Mouse (Mus musculus) gastrocnemius, postnatal 4 days (tissue): Measurements from ENCODE around the gene Pxn. TPM values are rescaled to one million over a fixed set of nuclear protein-coding genes. Genes with fewer than 3 reads are reported as not detected.
A peak's percentile ranks its signal among the peaks of the same experiment; 100 is the strongest.

ENCODE experiments used
- DNase-seq, 2 experiments: peaks; one replicate each; pipeline ENCODE4 v3.0.0; 2021 to 2022; ENCODE audit warnings: low spot score in 2 of 2, mixed read lengths in 2 of 2
- total RNA-seq, 2 experiments: library from RNA; stranded (reverse); gene quantifications; 2 replicates each; pipeline ENCODE4 v1.2.3; 2021

Pxn gene
- total RNA-seq, 2 experiments from 2014 or later = 170 to 175 TPM

DNA sequence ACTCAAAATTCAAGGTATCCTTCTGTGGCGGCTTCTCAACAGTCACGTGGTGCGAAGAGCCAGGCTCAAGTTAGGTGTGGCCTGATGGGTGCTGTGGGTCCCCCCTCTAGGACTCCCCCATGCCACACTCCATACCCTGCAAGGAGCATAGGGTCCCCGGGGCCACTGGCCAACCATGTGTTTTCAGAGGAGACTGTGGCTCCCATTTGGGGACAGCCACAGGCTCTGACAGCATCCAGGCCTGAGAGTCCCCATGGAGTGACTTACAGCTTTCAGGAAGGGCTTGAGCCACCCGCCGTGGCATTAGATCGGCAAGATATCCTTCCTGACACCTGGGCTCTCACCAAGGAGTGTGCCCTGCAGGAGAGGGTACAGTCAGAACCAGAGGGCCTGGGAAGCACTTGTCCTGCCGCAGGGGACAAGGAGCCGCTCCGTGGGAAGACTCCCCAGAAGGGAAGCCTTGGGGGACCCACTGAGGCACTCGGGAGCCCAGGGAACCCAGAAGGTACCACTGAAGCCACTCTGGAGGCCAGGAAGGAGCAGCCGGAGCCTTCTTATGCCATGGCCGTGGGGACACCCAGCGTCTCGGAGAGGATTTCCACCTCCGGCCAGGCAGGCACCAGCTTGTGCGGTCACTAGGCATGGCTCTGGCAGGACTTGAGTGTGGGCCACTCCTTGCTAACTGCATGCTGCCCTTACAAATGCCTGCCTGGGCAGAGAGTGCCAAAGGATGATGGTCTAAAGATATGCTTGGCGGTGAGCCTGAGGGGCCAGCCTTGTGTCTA lies 42.2 kb downstream of the Pxn start:
- no peak for DNase-seq

DNA sequence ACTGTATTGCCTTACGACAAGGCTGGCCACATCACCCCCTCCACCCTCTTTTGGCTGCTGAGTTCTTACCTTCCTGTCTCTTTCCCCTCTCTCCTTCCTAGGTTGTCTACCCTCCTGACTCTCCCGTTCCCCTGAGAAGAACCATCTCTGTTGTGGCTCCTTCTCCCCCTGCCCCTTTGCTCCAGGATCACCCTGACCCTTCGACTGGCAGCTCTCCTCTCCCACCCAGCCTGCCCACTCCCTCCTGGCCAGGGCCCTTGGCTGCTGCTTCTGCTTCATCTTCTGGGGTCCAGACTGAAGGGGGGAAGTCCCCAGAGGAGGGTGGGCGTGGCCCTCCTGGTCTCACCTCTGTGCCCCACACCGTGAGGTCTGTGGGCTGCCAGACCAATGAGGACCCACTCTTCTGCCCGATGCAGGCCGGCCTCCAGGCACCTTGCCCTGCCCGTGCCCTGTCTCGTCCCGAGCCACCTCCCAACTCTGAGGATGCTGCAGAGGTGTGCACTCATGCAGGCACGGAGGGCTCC lies 44.1 kb downstream of the Pxn start:
- DNase-seq = no peak

DNA sequence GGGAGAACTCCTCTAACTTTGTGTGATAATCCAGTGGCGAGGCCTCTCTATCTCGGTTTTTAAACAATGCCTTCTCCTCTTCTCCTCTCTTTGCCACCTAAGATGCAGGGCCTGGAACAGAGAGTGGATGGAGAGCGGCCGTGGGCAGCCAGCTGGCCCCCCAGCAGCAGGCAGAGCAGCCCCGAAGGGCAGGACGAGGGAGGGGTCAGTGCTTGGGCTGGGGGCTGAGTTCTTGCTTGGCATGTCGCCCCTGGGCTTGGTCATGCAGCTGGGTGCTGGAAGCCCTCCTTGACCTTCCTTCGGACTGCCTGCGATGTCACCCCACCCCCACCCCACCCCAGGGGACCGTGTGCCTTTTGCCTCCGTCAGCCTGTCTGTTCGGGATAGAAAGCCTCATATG lies 44.9 kb downstream of the Pxn start:
- no peak for DNase-seq

DNA sequence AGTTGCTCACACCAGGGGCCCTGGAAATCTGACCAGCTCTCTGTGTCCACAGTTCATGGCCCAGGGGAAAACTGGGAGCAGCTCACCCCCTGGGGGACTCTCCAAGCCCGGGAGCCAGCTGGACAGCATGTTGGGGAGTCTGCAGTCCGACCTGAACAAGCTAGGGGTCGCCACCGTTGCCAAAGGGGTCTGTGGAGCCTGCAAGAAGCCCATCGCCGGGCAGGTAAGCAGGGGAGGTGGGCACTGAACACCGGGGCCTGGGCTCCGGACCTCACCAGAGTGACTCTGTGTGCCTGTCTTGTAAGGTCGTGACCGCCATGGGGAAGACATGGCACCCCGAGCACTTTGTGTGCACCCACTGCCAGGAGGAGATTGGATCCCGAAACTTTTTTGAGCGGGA lies 45.3 kb downstream of the Pxn start:
- DNase-seq = no peak

DNA sequence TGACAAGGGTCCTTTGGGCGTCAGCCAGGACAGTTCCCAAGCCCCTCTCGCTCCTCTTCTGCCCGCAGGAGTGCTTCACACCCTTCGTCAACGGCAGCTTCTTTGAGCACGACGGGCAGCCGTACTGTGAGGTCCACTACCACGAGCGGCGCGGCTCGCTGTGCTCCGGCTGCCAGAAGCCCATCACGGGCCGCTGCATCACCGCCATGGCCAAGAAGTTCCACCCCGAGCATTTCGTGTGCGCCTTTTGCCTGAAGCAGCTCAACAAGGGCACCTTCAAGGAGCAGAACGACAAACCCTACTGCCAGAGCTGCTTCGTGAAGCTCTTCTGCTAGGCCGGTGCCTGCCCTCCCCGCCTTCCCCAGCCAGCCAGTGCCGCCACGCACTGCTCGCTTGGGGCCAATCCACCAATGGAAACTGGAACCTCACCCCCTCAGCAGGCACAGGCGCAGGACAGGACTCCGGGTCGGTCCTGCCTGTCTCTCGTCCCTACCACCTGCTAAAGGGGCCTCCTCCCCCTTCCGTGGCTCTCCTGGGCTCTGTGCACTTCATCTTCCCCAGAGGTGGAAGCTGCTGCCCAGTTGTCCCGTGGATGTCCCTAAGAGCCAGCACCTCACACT lies 47.4 kb downstream of the Pxn start:
- no peak for DNase-seq

DNA sequence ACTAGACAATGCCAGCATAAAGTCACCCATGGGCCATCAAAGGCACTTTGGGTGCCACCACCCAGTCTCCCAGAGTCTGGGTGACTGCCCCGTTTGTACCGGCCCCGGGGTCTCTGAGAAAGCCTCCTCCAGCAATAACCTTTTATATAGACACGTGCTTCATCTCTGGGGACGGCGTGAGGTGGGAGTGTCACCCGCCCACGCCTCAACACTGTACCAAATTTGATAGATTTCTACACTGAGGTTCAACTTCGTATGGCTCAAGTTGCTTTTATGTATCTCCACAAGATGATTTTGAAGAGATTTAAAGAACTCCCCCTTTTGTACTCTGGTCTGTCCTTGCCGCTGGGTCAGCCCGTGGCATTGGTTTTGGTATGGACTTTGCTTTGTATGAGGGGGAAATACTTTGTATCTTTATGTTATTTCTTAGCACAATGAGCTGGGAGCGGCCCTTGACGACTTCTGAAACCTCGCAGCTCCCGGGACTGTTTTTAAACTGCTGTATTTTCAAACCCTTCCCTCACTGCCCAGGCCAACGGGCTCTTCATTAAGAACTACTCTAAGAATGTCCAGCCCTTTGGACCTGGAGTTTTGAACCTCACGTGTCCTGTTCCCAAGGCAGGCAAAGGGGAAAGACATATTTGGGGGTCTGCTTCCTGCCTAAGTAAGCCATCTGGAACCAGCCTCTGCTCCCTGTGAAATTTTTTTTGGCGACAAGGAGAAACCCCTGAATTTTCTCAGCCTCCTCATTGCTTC lies 48.2 kb downstream of the Pxn start:
- no peak for DNase-seq

DNA sequence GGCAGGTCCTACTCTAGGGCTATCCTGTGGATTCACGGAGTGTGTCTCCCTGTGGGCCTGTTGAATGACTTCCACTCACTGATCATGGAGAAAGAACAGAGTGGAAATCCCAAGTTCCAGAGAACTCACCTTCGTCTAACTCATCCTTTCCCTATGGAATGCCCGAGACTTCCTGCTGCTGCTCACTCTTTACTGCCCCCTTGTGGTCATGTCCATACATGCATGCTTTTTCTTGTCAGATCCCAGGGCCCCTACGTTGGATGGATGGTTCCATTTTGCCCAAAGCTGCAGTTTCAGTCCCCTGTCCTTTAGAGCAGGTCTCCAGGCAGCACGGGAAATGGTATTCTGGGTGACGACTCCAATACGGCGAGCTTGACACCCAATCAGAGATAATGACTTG lies 49.7 kb downstream of the Pxn start:
- peak; percentile 62 to 80 for DNase-seq

DNA sequence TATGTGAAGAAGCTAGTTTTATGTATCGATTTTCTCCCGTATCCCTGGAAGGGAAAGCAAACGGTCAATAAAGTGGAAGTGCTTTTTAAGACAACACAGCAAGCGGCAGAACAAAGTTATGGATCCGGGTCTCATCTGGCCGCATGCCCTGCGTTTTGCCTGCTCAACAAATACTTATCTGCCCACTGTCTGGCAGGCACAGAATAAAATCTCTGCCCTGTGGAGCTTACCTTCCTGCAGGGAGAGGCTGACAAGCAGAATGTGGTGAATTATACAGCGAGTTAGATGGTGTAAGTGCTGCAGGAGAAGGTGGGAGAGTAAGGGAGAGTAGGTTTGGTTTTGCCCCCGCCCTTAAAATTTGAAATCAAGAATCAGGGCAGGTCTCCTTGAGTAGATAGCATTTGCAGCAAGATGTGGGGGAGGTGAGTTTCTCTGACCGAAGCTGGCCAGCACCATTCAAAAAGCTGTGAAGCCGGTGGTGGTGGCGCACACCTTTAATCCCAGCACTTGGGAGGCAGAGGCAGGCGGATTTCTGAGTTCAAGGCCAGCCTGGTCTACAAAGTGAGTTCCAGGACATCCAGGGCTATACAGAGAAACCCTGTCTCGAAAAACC lies 51.8 kb downstream of the Pxn start:
- no peak for DNase-seq

DNA sequence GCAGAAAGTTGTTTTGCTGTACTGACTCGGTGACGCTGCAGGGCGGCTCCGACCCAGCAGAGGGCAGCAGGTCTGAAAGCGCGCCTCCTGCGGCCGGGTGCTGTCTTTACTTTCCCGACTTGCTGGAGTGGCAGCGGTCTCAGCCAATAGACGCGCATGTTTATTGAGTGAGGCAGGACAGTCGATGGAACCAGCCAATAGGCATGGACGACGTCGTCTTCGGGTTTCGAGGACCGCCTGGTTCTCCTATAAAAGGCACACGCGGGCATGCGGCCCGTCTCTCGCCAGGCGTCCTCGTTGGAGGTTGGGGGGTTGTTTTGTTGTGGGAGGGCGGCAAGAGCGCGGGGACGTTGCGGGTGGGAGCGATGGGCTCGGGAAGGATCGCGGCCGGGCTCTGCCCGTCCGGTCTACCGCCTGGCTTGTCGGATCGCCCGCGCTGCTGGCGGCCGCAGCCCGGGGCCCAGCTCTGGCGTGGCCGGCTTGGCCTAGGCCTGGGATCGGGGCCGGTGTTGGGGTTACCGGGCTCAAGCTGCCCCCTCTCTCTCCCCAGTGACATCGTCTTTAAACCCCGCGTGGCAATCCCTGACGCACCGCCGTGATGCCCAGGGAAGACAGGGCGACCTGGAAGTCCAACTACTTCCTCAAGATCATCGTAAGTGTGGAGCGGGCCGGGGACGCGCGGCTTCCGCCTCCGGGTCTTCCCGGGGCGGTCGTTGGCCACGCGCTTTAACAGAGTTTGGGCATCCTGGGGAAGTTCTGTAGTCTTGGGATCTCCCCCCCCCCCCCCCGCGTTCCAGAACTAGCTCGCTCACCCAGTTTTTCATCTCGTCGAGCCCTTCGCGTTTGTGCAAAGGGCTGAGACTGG lies 53.0 kb downstream of the Pxn start, which contains the start of gene Rplp0:
Rplp0 (plus strand) TSS at position 231 of the 865 bp plus-strand sequence.
- peak; percentile 97 to 99 for DNase-seq

DNA sequence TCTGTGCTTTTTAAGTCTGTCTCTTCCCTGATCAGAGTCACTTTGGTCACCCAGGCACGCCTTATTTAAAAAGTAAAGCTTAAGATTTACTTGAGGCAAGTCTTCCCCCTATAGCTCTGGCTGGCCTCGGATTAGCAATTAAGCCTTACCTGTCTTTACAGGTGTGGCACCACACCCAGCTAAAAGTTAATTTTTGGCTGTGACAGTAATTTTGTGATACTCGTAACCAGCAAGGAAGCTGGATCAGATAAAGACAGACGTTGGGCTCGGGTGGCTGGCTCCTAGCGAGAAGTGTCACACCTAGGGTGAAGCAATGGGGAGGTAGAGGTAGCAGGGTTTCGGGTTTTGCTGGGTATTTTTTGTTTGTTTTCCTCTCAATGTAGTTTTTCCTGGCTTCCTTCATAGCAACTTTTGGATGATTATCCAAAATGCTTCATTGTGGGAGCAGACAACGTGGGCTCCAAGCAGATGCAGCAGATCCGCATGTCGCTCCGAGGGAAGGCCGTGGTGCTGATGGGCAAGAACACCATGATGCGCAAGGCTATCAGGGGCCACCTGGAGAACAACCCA lies 53.9 kb downstream of the Pxn start:
- DNase-seq = no peak

DNA sequence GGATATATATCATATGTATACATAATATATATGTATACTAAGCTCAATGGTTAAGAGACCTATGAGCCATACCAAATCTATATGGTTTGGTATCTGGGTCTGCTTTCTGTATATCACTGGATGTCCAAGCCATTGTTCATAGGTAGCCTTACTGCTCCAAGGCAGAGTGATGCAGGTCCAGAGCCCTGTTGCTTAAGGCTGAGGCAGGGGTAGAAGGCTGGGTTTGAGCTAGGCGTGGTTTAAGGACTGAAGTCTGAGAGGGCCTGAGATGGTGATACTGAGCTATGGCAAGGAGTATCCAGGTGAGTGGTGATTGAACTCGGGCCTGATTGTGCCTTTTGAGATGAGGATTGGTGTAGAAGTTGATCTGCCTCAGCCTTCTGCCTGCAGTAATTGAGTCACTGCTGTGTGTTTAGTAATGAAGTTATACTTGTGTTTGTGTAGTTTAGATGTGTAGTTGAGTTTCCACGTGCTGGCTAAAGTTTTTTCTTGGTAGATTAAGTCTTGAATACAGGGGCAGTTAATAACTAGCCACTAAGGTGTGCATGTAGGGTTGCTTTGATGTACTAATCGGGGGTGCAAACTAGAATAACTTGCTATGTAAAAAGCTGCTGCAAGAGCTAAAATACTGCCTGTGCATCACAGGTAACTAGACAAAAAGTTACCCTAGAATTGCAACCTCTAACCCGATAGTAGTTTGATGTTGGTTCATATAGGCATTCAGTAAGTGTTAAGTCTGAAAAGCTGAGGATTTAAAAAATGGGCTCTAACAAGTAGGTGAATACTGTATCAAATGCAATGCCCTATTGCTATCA lies 57.5 kb downstream of the Pxn start:
- DNase-seq = no peak

DNA sequence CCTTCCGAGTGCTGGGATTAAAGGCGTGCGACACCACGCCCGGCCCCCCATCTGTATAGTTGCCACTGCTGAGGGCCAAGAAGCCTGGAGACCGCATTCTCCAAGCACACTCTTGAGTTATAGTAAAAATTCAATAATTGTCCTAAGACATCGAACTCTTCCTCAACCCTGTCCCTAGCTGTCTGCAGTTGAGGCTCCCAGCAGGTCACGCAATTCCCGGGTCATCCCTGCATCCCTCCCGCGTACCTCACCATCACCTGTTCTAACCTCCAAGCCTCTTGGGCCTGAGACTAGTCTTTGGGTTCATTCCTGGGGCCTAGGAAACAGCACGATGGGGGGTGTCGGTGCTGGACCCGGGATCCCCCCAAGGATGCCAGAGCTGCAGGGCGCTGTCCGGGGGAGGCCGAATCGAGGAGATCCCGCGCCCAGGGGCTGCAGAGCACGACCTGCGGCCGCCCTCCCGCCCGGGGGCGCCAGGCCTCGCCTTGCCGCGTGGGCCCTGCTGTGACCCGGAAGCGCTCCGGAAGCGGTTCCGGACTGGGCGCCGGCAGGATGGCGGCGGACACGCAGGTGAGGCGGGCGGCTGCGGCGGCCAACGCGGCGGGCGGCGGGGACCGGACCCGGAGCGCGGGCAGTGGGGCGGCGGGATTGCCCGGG lies 58.4 kb downstream of the Pxn start, which contains the start of gene Gcn1l1:
Gcn1l1 (plus strand) TSS at position 518 of the 657 bp plus-strand sequence.
- DNase-seq = peak; percentile 69 to 81

DNA sequence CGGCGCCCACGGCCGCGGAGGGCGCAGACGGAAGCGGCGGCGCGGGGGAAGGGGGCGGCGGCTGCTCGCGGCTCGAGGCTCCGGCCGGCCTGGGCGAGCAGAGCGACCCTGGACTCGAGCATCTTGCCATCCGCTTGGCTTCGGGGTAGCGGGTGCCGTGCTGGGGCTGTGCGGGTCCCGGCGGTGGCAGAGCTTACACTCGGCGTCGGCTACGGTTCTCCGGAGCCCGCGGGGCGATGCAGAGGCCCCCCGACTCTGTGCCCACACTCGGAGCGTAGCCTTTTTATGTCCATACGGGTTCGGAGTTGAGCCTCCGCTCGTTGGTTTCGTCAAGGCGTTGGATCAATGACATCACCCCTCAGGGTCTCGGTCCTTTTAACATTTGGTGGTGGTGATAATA lies 58.9 kb downstream of the Pxn start:
- no peak for DNase-seq

DNA sequence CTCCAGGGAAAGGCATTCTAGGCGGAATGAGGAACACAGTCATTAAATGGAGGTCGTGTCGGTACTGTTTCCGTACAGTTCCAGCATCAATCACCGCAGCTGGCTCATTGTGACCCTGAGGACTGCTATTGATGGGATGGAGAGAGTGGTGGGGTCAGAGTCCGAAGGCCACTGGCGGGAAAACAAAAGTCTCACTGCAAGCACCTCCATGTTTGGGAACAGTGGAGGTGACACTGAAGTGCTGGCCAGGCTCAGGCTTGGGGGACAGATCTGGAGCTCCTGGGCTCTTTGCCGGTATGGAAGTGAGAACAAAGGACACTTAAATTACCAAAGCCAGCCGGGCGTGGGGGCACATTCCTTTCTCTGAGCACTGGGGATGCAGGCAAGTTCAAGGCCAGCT lies 62.2 kb downstream of the Pxn start:
- no peak for DNase-seq

DNA sequence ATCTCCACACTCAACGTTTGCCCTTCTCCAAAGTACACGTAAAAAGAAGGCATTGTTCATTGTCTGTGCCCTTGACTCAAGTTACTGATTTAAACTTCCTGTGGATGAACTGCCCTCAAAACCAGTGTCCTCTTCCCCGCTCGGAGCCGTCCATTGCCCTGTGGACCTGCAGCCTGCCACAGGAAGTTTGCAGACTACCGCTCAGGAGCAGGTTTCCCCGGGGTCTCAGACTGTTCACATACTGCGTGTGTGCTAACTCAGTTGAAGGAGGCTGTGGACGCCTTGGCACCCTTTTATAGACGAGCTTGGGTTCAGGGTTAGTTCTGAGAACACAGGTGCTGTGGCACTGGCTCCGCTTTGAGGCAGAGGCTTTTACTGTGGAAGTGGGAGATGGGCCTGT lies 62.8 kb downstream of the Pxn start:
- DNase-seq = no peak

DNA sequence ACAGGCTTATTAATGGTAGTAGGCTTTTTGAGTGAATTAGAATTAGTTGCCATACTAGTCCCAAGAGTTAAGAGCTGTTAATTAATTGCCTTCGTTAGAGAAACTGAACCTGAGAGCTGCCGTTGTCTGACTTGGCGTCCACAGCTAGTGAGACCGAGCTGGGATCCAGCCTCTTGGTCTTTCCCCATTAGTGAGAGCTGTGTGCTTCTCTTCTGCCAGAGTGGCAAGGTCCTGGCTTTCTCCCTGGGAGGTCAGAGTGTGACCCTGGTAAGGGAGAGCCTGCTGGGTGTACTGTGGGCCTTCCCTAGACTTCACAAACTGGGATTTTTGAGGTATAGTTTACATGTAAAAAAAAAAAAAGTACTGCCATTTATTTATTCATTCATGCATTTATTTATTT lies 63.2 kb downstream of the Pxn start:
- no peak for DNase-seq

DNA sequence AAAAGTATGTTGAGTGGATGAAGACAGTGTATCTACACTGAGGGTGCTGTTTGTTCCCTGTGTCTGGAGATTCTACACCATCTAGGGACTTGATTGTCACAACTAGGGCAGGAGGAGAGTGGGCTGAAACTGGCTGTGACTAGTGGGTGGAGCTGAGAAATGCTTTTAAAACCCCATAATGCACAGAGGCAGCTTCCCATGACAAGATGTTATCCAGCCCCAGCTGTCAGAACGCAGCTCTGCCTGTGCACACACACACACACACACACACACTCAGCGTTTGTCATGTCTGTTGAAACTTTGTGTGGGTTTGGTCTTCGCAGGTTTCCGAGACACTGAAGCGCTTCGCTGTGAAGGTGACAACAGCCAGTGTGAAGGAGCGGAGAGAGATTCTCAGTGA lies 64.6 kb downstream of the Pxn start:
- no peak for DNase-seq

DNA sequence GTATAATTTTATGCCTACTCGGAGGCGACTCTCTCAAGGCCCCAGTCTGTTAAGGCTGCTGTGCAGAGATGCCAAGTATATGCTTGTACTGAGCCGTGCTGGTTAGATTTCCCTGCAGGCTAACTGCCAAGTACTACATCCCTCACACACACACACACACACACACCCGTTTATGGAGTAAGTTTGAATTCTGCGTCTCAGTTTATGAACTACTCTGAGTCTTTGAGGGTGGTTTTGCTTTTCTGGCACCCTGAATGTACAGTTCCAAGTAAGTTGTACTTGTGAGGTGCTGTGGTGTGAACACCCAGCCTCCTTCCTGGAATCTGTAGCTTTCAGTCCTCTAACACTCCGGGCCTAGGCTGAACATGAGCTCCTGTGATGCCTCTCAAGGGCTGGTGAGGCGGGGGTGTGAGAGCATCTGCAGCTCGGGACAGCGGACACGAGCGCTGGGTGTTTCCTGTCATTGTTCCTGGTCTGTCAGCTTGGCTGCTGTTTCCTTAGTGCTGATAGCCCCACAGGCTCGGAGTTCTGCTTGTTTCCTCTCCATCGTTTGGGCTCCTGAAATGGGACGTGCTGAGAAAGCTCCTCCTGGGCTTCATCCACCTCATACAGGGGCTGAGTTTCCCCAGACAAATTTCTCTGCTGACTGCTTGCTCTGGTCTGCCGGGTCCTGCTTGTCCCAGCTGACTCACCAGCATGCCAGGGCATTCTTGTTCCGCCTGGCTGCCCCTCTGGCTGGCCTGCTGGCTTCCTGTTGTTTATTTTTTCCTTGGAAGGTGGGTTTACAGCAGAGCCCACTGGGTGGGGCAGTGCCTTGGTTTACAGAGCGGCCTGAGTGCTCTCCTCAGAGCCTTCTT lies 66.4 kb downstream of the Pxn start:
- DNase-seq = no peak
